Mouse (Mus musculus) mesoderm, embryonic 11.5 days (tissue): ENCODE results near the gene Wasl.
A peak's percentile ranks its signal among the peaks of the same experiment; 100 is the strongest.

Experiments
- DNase-seq: peaks from one replicate; pipeline ENCODE4 v3.0.0-alpha.2; 2012; ENCODE audit warnings: low read depth, low spot score

Gene Wasl

GRCm38 (mm10) chr6:24664867-24665458, at the start of gene Wasl:
TSS of gene Wasl (minus strand) at chr6:24665009.
- peak; percentile 98 for DNase-seq

GRCm38 (mm10) chr6:24707499-24707898, 42.7 kb upstream of the Wasl start:
- DNase-seq, result no peak

- no peak for DNase-seq
Observed at GRCm38 (mm10) chr6:24707090-24707489, 42.3 kb upstream of the Wasl start.

DNA sequence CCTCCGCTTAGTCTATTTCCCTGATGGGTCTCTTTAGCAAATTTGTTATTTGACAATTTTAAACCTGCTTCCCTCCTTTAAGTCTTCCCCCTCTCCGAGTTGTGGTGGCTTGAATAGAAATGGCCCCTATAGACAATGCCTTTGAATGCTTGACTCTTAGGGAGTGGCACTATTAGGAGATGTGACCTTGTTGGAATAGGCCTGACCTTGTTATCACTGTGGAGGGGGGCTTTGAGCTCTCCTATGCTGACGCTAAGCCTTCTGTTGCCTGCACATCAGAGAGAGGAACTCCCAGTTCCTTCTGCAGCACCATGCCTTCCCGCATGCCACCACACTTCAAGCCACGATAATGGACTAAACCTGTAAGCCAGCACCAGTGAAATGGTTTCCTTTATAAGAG, 32.4 kb upstream of the Wasl start:
- no peak for DNase-seq

GRCm38 (mm10) chr6:24696117-24696516, 31.3 kb upstream of the Wasl start:
- DNase-seq, result no peak

DNA sequence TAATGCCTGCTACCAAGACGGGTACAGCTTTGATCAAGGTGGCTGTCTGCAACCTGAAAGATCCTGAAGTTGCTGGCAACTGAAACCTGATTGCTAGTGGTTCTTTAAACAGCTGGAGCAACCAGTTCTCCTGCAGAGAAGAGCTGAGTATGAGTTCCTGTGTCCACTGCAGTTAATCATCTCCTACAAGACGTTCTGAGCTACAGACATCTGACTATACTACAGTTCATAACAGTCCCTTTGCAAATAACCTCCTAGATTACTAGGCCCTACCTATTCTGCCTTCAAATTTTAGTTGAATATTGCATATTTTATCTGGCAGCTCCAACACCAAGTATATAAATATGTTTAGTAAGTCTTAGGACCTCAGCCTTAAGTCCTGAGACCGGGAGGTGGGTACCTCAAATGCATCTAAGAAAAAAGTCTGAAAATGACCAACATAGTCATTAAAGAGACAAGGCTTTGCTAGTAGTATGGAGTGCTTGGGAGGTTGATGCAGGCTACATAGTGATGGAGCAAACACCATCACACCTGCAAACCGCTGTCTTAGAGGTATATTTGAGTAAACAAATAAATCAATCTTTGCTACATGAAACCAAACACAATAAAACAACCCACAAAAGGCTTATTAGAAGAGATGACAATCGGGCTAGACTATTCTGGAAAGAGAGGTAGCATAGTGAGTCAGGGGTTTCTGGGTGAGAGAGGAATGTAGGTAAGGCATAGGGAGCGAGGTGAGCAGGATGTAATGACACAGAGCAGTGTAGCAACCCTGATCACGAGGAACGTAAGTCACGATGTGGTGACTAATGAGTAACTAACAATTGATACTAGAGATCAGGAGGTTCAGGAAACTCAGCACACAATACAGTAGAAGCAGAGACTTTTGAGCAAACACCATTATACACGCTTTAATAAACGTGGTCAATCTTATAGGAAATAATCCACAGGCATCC, 29.9 kb upstream of the Wasl start:
- DNase-seq, result no peak

- no peak for DNase-seq
Observed at GRCm38 (mm10) chr6:24687871-24688270, 23.1 kb upstream of the Wasl start.

DNA sequence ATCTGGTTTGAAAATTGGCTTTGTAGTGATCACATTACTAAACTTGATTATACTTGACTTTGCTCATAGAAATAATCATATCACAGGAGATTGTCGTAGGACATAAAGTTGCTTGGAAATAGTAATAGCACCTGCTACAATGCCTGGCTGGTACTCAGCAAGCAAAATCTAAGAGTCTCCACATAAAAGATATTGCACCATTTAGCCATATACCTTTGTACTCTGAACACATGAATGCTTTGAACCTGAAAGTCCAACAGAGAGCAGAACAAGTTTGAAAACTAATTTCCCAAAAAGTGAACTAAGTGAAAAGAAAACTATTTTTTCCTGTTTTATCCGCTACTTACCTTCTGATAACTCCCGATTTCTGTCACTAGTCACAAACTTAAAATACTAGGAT, 18.3 kb upstream of the Wasl start:
- no peak for DNase-seq

GRCm38 (mm10) chr6:24667829-24668228, 3.0 kb upstream of the Wasl start:
- no peak for DNase-seq

DNA sequence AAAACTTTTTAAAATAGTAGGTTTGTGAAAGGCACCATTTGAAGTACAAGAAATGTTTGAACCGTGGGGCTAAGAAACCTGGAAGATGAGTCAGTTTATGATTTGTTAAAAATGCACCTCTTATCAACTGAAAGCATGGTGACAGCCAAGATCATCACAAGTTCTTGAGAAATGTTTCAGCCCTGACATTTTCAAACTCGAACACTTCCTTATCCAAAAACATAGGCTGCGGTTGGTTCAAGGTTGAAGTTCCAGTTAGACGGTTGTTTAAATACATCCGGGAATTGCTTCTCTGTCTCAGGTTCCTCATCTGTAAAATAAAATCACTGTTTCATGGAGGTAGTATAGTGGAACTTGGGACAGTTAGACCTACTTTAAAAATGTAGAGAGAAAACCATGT, 1.4 kb upstream of the Wasl start:
- no peak for DNase-seq

DNA sequence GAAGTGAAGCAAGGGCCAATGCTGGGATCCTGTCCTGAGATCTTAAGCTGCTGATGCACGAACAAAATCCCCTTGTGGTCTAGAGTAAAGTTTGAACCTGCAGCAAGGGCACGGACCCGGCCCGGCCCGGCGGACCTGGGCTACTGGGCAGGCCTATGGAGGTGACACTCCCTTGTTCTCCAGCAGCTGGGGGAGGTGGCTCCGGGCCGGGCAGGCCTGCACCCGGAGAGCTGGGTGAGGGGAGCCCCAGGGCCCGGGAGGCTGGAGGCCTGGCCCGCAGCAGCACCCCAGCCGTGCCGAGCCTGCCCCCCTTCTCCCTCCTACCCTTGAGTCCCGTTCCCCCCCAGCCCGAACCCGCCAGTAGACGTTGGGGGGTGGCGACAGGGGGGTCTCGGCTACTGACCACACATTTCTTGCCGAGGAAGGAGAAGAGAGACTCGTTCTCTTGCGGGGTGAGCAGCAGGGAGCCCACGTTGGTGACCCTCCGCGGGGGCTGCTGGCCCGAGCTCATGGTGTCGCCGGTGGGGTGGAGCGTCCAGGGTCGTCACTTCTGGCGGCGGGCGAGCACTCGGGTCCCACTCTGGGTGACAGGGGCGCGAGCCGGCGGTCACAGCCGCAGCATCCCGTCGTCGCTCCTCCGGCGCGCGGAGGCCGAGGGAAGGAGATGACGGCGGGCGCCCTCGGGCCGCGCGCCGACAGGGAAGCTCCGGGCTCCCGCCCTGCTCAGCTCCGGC, 509 bp downstream of the Wasl start:
- DNase-seq, result peak; percentile 20

GRCm38 (mm10) chr6:24663196-24664132, 1.3 kb downstream of the Wasl start:
- DNase-seq, result no peak

GRCm38 (mm10) chr6:24662483-24662882, 2.3 kb downstream of the Wasl start:
- DNase-seq, result no peak

DNA sequence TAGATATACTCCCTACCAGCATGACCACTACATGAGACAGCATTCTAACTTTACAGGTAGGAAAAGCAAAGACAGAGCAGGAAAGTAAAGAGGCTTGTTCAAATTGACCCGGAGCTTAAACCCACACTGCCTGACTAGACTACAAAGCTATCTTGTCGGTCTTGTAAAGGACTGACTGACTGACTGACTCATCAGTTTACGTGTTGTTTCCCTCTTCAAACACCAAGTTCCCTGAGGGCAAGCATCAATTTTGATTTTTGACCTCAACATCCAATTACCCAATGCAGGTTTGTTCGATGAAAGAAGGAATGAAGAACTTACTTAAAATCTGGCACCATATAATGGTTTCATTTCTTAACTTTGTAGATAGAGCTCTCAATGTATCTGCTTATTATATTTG, 2.9 kb downstream of the Wasl start:
- no peak for DNase-seq

- no peak for DNase-seq
Observed at GRCm38 (mm10) chr6:24657647-24658387, 7.0 kb downstream of the Wasl start.

DNA sequence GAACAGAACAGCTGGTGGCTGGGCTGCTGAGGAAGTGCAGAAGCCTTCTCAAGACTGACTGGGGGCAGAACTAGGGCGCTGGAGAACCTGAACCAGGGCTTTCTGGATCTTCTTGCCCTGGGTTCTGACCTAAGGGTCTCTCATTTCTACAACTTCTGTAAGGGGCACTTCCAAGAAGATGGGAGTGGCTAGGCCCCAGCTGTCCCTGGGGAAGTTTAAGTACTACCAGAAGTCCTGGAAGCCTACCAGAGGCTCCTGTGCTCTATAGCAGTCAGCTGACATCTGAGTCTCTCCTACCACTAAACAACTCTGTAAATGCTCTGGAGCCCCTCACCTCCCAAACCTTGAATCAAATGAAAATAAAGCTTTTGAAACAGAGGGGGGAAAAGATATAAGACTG, 8.7 kb downstream of the Wasl start:
- DNase-seq, result no peak

- DNase-seq, result no peak
Observed at GRCm38 (mm10) chr6:24651538-24651937, 13.3 kb downstream of the Wasl start.

- DNase-seq, result no peak
Observed at GRCm38 (mm10) chr6:24650719-24651118, 14.1 kb downstream of the Wasl start.

DNA sequence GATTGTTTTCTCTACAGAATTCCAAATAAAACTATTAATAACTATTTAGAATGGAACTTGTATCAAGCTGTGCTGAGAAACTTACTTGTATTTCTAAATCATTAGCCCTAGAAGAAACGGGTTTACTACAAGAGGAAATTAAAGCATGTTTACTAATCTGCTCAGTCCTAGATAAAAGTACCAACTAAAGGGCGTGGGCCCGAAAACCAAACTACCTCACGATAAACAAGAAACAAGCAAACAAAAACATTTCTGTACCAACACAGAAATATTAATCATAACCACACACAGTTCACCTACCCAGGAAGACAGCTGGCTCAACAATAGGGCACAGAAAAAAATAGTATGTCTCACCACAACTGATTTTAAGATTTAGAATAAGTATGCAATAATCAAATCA, 16.4 kb downstream of the Wasl start:
- no peak for DNase-seq

DNA sequence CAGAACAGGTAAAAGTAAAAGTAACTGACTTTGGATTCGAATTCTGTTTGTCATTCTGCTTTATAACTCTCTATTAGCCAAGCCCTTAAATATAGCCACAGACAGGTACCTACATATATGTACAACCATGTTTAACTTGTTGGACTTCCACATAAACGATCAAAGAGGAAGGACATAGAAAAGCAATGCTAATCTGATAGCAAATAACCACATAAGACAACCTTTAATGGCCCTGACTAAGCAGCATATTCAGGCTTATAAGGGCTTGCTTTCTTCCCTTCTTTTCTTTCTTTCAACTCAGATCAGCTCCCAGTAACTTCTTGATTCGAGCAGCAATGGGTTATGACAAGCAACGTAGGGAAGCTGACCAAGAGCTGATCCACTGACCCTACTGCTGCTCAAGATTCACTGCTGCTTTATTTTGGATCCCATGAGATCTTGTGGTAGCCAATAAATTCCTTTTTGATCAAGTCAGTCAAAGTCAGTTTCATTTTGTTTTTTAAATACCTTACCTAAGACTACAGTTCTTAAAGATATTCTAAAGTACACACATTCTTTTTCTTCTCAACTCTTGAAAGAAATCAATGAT, 17.6 kb downstream of the Wasl start:
- DNase-seq, result no peak
